Mouse (Mus musculus) erythroblast, adult 5-6 weeks (primary cell): ENCODE measurements around the gene Adgrg3. TPM values are rescaled to one million over a fixed set of nuclear protein-coding genes. Genes with fewer than 3 reads are reported as not detected.
"Not testable (repeated sequence)": the region's sequence is repeated elsewhere in the genome, so short reads cannot be mapped to it uniquely, and the experiment has no call there.

Experiments used
- ATAC-seq: replicated peaks from 2 replicates; pipeline ENCODE4 v1.8.0; 2016; ENCODE audit warnings: moderate number of reproducible peaks, mild to moderate bottlenecking, moderate TSS enrichment, inconsistent platforms; ENCODE audit not compliant: poor library complexity, low FRiP score, severe bottlenecking
- total RNA-seq, 2 experiments: library from RNA; stranded (forward) in 1 of 2; stranded (reverse) in 1 of 2; fragments of 150-400 nt in 1 of 2; fragments of 200-764, 138-1000 nt in 1 of 2; gene quantifications; 2 replicates each; pipeline versions ENCODE4 v1.2.3 to v1.2.4; 2015 to 2017; ENCODE audit warnings: low replicate concordance in 2 of 2

Adgrg3 gene
- total RNA-seq, 2 experiments from 2014 or later = 30.9 to 34.9 TPM

- ATAC-seq = no peak
Measured at GRCm38 (mm10) chr8:95017969-95018635, 610 bp downstream of the Adgrg3 start.

GRCm38 (mm10) chr8:95020293-95020777 is 2.8 kb downstream of the Adgrg3 start:
- ATAC-seq = no peak

- ATAC-seq = no peak
Measured at GRCm38 (mm10) chr8:95020821-95021220, 3.3 kb downstream of the Adgrg3 start.

- no peak for ATAC-seq
Measured at GRCm38 (mm10) chr8:95023201-95023600, 5.7 kb downstream of the Adgrg3 start.

GRCm38 (mm10) chr8:95024387-95024786 is 6.9 kb downstream of the Adgrg3 start:
- no peak for ATAC-seq

- peak; percentile 64; the same call in 1 of the 2 replicates for ATAC-seq
Measured at GRCm38 (mm10) chr8:95025421-95025820, 7.9 kb downstream of the Adgrg3 start.

- not testable (repeated sequence) for ATAC-seq
Measured at GRCm38 (mm10) chr8:95028391-95028790, 10.9 kb downstream of the Adgrg3 start.

GRCm38 (mm10) chr8:95037106-95037925 is 19.8 kb downstream of the Adgrg3 start:
- ATAC-seq = no peak

GRCm38 (mm10) chr8:95041883-95042784 is 24.6 kb downstream of the Adgrg3 start:
- ATAC-seq = no peak

- ATAC-seq = no peak
Measured at GRCm38 (mm10) chr8:95044811-95045210, 27.3 kb downstream of the Adgrg3 start.

GRCm38 (mm10) chr8:95046982-95047381 is 29.5 kb downstream of the Adgrg3 start:
- no peak for ATAC-seq

- no peak for ATAC-seq
Measured at GRCm38 (mm10) chr8:95047884-95048680, 30.6 kb downstream of the Adgrg3 start.

- ATAC-seq = no peak
Measured at GRCm38 (mm10) chr8:95049636-95050035, 32.1 kb downstream of the Adgrg3 start.

- ATAC-seq = no peak
Measured at GRCm38 (mm10) chr8:95054438-95054837, 36.9 kb downstream of the Adgrg3 start.

- ATAC-seq = no peak
Measured at GRCm38 (mm10) chr8:95054927-95055510, 37.5 kb downstream of the Adgrg3 start, which contains the start of gene Drc7. Gene Drc7 (plus strand): TSS chr8:95055103.

- no peak for ATAC-seq
Measured at GRCm38 (mm10) chr8:95056414-95056813, 38.9 kb downstream of the Adgrg3 start.

GRCm38 (mm10) chr8:95058661-95059060 is 41.2 kb downstream of the Adgrg3 start:
- no peak for ATAC-seq

- ATAC-seq = no peak
Measured at GRCm38 (mm10) chr8:95059812-95060533, 42.5 kb downstream of the Adgrg3 start.
